Mouse (Mus musculus) C2C12 (cell line): ENCODE results near the gene Gpx2. TPM values are rescaled to one million over a fixed set of nuclear protein-coding genes. Genes with fewer than 3 reads are reported as not detected.

Experiments
- H3K27me3 ChIP-seq: one replicate; pipeline ENCODE4 v1.6.1; 2011; ENCODE audit not compliant: control insufficient read depth, insufficient read depth, insufficient read length
- H3K36me3 ChIP-seq: one replicate; pipeline ENCODE4 v1.6.1; 2011; ENCODE audit not compliant: control insufficient read depth, insufficient read depth
- H3K4me3 ChIP-seq: one replicate; pipeline ENCODE4 v1.5.1; 2011; ENCODE audit warnings: mild to moderate bottlenecking, control low read depth; ENCODE audit not compliant: poor library complexity, insufficient read depth, severe bottlenecking
- H3K79me2 ChIP-seq: one replicate; pipeline ENCODE4 v1.6.1; 2011; ENCODE audit not compliant: control insufficient read depth, insufficient read depth
- H3K79me3 ChIP-seq: one replicate; pipeline ENCODE4 v1.6.1; 2011; ENCODE audit warnings: low read depth, control low read depth
- H3ac ChIP-seq: one replicate; pipeline ENCODE3; 2011; ENCODE audit warnings: low read depth; ENCODE audit not compliant: control insufficient read depth, insufficient read length
- CEBPB ChIP-seq: IDR thresholded peaks from one replicate; pipeline ENCODE4 v1.6.1; 2011; ENCODE audit warnings: low read depth, mild to moderate bottlenecking, control low read depth, moderate library complexity
- CTCF ChIP-seq: IDR thresholded peaks from one replicate; pipeline ENCODE4 v1.5.1; 2011; ENCODE audit not compliant: control insufficient read depth, insufficient read depth, insufficient read length
- FOSL1 ChIP-seq: IDR thresholded peaks from one replicate; pipeline ENCODE4 v1.8.0; 2011; ENCODE audit warnings: mild to moderate bottlenecking, low read length; ENCODE audit not compliant: poor library complexity, insufficient read depth, severe bottlenecking
- MAX ChIP-seq: IDR thresholded peaks from one replicate; pipeline ENCODE4 v1.6.1; 2011; ENCODE audit warnings: mild to moderate bottlenecking, control low read depth
- MYOD1 ChIP-seq: IDR thresholded peaks from one replicate; pipeline ENCODE4 v1.6.1; 2011; ENCODE audit warnings: low read depth; ENCODE audit not compliant: control insufficient read depth, insufficient read length
- MYOG ChIP-seq: IDR thresholded peaks from one replicate; pipeline ENCODE4 v1.6.1; 2011; ENCODE audit not compliant: control insufficient read depth, insufficient read length; ENCODE audit errors: extremely low read depth
- USF1 ChIP-seq: IDR thresholded peaks from one replicate; pipeline ENCODE4 v1.6.1; 2011; ENCODE audit warnings: low read depth, mild to moderate bottlenecking, control low read depth, moderate library complexity
- polyA plus RNA-seq: library from polyadenylated mRNA; unstranded; fragments of >200 nt; fragmentation: generic; extraction: Trizol; gene quantifications from one replicate; pipeline ENCODE4 v1.2.1, GENCODE M21; 2012; ENCODE audit warnings: missing spikeins

The Gpx2 gene
- polyA plus RNA-seq, 1 experiment = not detected

DNA sequence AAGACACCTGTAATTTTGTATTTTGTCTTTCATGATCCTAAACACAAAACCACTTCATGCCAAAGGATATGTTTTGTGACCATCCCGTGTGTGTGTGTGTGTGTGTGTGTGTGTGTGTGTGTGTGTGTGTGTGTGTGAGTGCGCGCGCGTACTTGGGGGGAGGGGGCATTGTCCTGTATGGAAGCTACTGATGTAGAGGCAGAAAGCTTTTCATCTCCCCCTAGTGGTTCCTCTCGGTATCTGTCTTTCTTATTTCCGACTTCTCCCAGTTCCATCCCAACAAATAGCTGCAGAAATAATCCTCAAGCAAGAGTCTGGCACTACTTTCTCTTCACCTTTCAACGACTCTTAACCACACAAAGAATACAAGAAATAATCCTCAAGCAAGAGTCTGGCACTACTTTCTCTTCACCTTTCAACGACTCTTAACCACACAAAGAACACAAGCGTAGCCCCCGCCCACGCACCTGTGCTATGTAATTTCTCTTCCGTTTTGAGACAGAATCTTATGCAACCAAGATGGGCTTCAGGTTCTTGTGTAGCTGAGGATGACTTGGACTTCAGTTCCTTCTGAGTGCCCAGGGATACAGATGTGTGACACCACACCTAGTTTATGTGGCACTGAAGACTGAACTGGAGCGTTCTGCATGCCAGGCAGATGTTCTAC lies 42.6 kb downstream of the Gpx2 start:
- TF ChIP-seq USF1 = no peak
- TF ChIP-seq CTCF = no peak
- no peak for TF ChIP-seq MYOG
- no peak for TF ChIP-seq MAX
- no peak for TF ChIP-seq CEBPB
- TF ChIP-seq FOSL1 = no peak
- no peak for TF ChIP-seq MYOD1
- Histone ChIP-seq H3K79me3 (no peaks in the 10 kb centered on the region), H3K36me3 (no peaks in the 10 kb centered on the region), H3K4me3 (no peak overlapping the region), H3K79me2 (no peaks in the 10 kb centered on the region), H3ac (no peak overlapping the region), H3K27me3 (peaks cover 5% of the 10 kb centered on the region)

DNA sequence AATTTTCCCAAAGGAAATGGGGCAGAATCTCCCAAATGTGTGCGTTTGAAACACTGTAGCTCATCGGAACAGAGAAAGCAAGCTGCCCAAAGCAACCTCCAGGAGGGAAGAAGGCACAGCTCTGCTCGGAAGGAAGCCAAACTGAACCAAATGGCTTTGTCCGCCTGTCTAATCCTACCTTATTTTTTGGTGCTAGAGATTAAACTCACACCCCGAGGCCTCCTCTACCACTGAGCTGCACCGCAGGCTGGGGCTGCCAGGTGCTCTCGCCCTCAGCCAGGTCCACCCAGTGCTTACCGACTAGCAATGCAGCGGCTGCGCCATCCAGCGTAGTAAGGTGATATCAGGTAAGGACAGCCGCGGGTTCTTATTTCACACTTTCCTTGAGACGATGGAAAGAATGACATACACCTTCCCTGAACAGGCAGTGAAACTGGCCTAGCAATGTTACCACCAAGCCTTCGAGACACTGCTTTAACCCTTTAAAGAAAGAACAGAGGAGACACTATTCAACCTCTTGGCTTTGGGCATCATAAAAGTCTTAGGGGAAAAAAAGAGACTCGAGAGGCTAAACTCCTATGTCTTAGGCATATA lies 44.4 kb downstream of the Gpx2 start:
- Histone ChIP-seq H3K79me3 (no peaks in the 10 kb centered on the region), H3K36me3 (no peaks in the 10 kb centered on the region)
- no peak for TF ChIP-seq MYOG
- TF ChIP-seq USF1 = no peak
- TF ChIP-seq MYOD1 = no peak
- no peak for TF ChIP-seq CTCF
- no peak for TF ChIP-seq MAX
- no peak for TF ChIP-seq CEBPB
- no peak for TF ChIP-seq FOSL1

More for the DNA sequence above, 44.4 kb downstream of the Gpx2 start:
- peaks cover 5% of the 10 kb centered on the region for H3K27me3 ChIP-seq
- no peak overlapping the region for H3K4me3 ChIP-seq
- no peak overlapping the region for H3ac ChIP-seq
- H3K79me2 ChIP-seq = no peaks in the 10 kb centered on the region

Other genes starting within 250 kb of the Gpx2 start
- 0.15 TPM for gene Sptb, start 85.0 kb downstream of the Gpx2 start, polyA plus RNA-seq
- 62.0 TPM for gene Churc1, start 30.0 kb downstream of the Gpx2 start, polyA plus RNA-seq
- 19.6 TPM for gene Fntb, start 30.0 kb downstream of the Gpx2 start, polyA plus RNA-seq
- 0.06 TPM for gene Rab15, start 27.4 kb upstream of the Gpx2 start, polyA plus RNA-seq
- 52.9 TPM for gene Max, start 166.6 kb upstream of the Gpx2 start, polyA plus RNA-seq